Mouse (Mus musculus): ENCODE data around the gene Oaz3. TPM values are rescaled to one million over a fixed set of nuclear protein-coding genes. Genes with fewer than 3 reads are reported as not detected.

Oaz3 gene
- total RNA-seq (2023), result not detected

GRCm38 (mm10) chr3:94443597-94443964 is at the start of gene Oaz3:
Oaz3 (minus strand) TSS chr3:94443915.

GRCm38 (mm10) chr3:94480291-94480884 is 36.7 kb upstream of the Oaz3 start, which contains the start of gene Riiad1:
Riiad1 (minus strand) TSS chr3:94480341.

GRCm38 (mm10) chr3:94477981-94478422 is 34.3 kb upstream of the Oaz3 start, which contains the start of gene Celf3:
Celf3 (plus strand) TSS chr3:94478295.

GRCm38 (mm10) chr3:94442951-94443596 is 641 bp downstream of the Oaz3 start, which contains the start of gene Mrpl9:
Mrpl9 (plus strand) TSS chr3:94443318.

GRCm38 (mm10) chr3:94413031-94413679 is 30.6 kb downstream of the Oaz3 start, which contains the start of gene Tdrkh:
Tdrkh (plus strand) TSS chr3:94413273.

GRCm38 (mm10) chr3:94398217-94398616 is 45.5 kb downstream of the Oaz3 start, which contains the start of gene Lingo4:
Lingo4 (plus strand) TSS chr3:94398517.

Other genes starting within 250 kb of the Oaz3 start
- not detected for gene Gm5286, start 247.2 kb downstream of the Oaz3 start, total RNA-seq (2023)
- not detected for gene Gm4778, start 179.9 kb downstream of the Oaz3 start, total RNA-seq (2023)
- 1 to 10 TPM in 1 of 2 experiments, under 1 TPM in 1; 0.90 to 1.2 TPM for gene Them4, start 133.8 kb downstream of the Oaz3 start, total RNA-seq (2023)
- gene Them5, start 101.8 kb downstream of the Oaz3 start, total RNA-seq (2023), result not detected
- not detected for gene C2cd4d, start 81.5 kb downstream of the Oaz3 start, total RNA-seq (2023)
- not detected for gene Rorc, start 71.1 kb downstream of the Oaz3 start, total RNA-seq (2023)
- gene Lingo4, start 45.4 kb downstream of the Oaz3 start, total RNA-seq (2023), result not detected
- 1 to 10 TPM in 1 of 2 experiments, under 1 TPM in 1; 0.88 to 1.4 TPM for gene Tdrkh, start 30.6 kb downstream of the Oaz3 start, total RNA-seq (2023)
- gene Mrpl9, start 597 bp downstream of the Oaz3 start, total RNA-seq (2023), result 10 to 100 TPM; 16.7 to 20.0 TPM
- not detected for gene Celf3, start 34.4 kb upstream of the Oaz3 start, total RNA-seq (2023)
- 1 to 10 TPM in 1 of 2 experiments, not detected in 1; 2.6 TPM for gene Riiad1, start 36.4 kb upstream of the Oaz3 start, total RNA-seq (2023)
- gene Snx27, start 138.8 kb upstream of the Oaz3 start, total RNA-seq (2023), result 10 to 100 TPM; 47.4 to 52.1 TPM
- not detected for gene Gm10972, start 199.2 kb upstream of the Oaz3 start, total RNA-seq (2023)
- gene Tuft1, start 215.0 kb upstream of the Oaz3 start, total RNA-seq (2023), result 1 to 10 TPM; 1.0 to 2.1 TPM
- 1 to 10 TPM; 3.4 to 4.4 TPM for gene Selenbp2, start 249.6 kb upstream of the Oaz3 start, total RNA-seq (2023)

Measured in neutrophil, adult 83 days (primary cell).